Mouse (Mus musculus) layer of hippocampus, adult 2 months (tissue): ENCODE measurements around the gene Pcp4l1. TPM values are rescaled to one million over a fixed set of nuclear protein-coding genes. Genes with fewer than 3 reads are reported as not detected.

Experiments
- DNase-seq, 2 experiments: peaks; one replicate each; pipeline ENCODE4 v3.0.0; 2022; ENCODE audit warnings: low spot score in 2 of 2
- H3K27ac ChIP-seq: fragments of 200-600 bp; 2 replicates; pipeline ENCODE4 v1.8.1; 2022
- H3K4me3 ChIP-seq: fragments of 200-600 bp; 2 replicates; pipeline ENCODE4 v1.8.1; 2022; ENCODE audit warnings: mild to moderate bottlenecking
- CTCF ChIP-seq: fragments of 200-600 bp; conservative IDR thresholded peaks from 2 replicates; pipeline ENCODE4 v1.8.1; 2022; ENCODE audit warnings: antibody characterized with exemption, mild to moderate bottlenecking, moderate library complexity
- total RNA-seq, 2 experiments: library from RNA; stranded (reverse); gene quantifications; 2 replicates each; pipeline ENCODE4 v1.2.3; 2021

Gene Pcp4l1
- total RNA-seq, 2 experiments from 2014 or later: 40.4 to 40.9 TPM

- no peak for DNase-seq
- Histone ChIP-seq H3K4me3 (peak overlapping the region; percentile 26; the same call in 1 of the 2 replicates), H3K27ac (no peak overlapping the region)
- TF ChIP-seq CTCF: no peak
These were observed 3.8 kb downstream of the Pcp4l1 start for GRCm38 (mm10) chr1:171192283-171192682.

- no peak for DNase-seq
- no peak overlapping the region for H3K27ac ChIP-seq
- no peak for TF ChIP-seq CTCF
These were observed 5.2 kb downstream of the Pcp4l1 start for GRCm38 (mm10) chr1:171190832-171191231.

GRCm38 (mm10) chr1:171189476-171190114, 6.5 kb downstream of the Pcp4l1 start:
- no peak for TF ChIP-seq CTCF
- Histone ChIP-seq H3K4me3 (no peak overlapping the region), H3K27ac (peak overlapping the region; percentile 36; the same call in 1 of the 2 replicates)
- DNase-seq: no peak

More at GRCm38 (mm10) chr1:171190832-171191231, 5.2 kb downstream of the Pcp4l1 start:
- H3K4me3 ChIP-seq: no peak overlapping the region

- TF ChIP-seq CTCF: no peak
- Histone ChIP-seq H3K4me3 (no peak overlapping the region), H3K27ac (peak overlapping the region; percentile 36; the same call in 1 of the 2 replicates)
- no peak for DNase-seq
These were observed 7.0 kb downstream of the Pcp4l1 start for GRCm38 (mm10) chr1:171189046-171189445.

- no peak overlapping the region for H3K4me3 ChIP-seq
- no peak overlapping the region for H3K27ac ChIP-seq
- no peak for TF ChIP-seq CTCF
- no peak for DNase-seq
These were observed 8.0 kb downstream of the Pcp4l1 start for GRCm38 (mm10) chr1:171187851-171188700.

DNA sequence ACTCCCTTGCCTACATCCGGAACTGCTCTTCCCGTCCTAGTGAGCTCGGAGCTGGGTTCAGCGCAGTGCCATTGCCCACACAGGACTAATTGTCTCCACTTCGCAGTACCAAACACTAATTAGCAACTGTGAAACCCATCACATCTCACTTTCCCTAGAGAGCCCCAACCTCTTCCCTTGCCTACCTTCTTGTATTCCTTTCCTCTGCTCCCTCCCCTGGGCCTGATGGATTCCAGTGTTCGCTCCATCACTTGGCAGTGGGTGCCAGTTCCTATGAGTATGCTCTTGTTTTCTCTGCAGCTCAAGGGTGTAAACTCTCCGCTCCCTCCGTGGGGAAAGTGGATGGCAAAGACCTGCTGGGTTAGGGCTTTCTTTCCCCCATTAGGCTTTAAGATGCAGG, 10.4 kb downstream of the Pcp4l1 start:
- Histone ChIP-seq H3K27ac (no peak overlapping the region), H3K4me3 (no peak overlapping the region)
- DNase-seq: no peak
- no peak for TF ChIP-seq CTCF

- peak; percentile 56 for TF ChIP-seq CTCF
- Histone ChIP-seq H3K4me3 (no peak overlapping the region), H3K27ac (peak overlapping the region; percentile 57; the same call in 1 of the 2 replicates)
- no peak for DNase-seq
These were observed 11.8 kb downstream of the Pcp4l1 start for GRCm38 (mm10) chr1:171184314-171184713.

- DNase-seq: no peak
- no peak overlapping the region; the same call in 1 of the 2 replicates for H3K27ac ChIP-seq
These were observed 12.4 kb downstream of the Pcp4l1 start for GRCm38 (mm10) chr1:171183620-171184019.

DNA sequence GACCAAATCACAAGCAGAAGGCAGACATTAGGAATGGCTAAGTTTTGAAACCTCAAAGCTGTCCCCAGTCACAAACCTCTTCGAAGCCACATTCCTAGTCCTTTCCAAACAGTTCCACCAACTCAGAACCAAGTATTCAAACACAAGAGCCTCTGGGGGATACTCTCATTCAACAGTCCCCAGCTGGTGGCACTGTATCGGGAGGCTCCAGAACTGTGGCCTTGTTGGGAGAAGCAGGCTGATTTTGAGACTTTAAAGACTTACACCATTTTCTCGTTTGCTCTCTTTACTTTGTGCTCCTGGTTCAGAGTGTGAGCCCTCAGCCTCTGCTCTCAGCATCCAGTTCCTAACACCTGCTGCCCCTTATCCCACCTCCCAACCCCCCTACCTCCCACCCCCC, 13.0 kb downstream of the Pcp4l1 start:
- no peak overlapping the region for H3K27ac ChIP-seq
- DNase-seq: no peak
- H3K4me3 ChIP-seq: no peak overlapping the region
- no peak for TF ChIP-seq CTCF

More at GRCm38 (mm10) chr1:171183620-171184019, 12.4 kb downstream of the Pcp4l1 start:
- H3K4me3 ChIP-seq: no peak overlapping the region
- no peak for TF ChIP-seq CTCF

DNA sequence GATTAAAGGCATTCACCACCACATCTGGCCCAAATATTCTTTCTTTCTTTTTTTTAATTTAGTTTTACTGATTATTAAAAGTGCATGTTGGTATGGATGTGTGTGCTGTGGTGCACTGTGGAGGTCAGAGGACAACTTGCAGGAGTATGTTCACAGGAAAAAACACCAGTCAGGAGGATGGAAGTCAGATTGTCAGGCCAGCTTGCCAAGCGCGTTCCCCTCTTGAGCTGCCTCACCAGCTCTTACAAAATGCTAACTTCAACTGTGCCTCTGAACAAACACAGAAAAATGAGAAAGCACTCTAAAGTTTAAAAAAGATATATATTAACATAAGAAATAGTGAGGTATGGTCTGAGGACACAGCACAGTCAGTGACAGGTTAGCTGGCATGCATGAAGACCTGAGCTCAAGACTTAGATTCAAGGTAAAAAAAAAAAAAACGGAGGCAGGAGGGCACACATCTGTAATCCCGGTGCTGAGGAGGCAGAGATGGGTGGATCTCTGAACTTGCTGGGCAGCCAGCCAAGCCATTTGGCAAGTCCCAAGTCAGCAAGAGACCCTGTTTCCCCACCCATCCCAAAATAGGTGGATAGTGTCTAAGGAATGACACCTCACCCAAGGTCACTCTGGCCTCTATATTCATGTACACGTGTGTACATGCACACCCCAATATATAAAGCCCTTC, 16.4 kb downstream of the Pcp4l1 start:
- H3K4me3 ChIP-seq: no peak overlapping the region
- no peak for DNase-seq
- no peak for TF ChIP-seq CTCF
- H3K27ac ChIP-seq: no peak overlapping the region

DNA sequence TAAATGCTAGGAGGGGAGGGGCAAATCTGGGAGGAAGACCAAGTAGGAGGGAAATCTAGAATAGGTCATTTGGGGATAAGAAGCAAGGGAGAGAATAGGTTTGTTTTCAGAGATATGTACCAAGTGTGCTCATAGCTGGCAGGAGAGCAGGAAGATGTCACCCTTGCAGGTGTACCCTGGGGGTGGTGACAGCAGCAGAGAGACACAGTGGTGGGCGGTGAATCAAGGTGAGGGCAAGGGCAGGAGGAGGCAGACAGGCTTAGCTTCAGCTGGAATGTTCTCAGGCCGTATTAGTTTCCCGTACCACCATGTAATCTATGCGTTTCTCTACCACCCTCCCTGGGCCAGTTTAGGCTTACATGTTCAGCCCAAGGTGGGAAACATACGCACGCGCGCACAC, 23.3 kb downstream of the Pcp4l1 start:
- Histone ChIP-seq H3K4me3 (no peak overlapping the region), H3K27ac (no peak overlapping the region)
- no peak for TF ChIP-seq CTCF
- no peak for DNase-seq

GRCm38 (mm10) chr1:171171138-171171537, 24.9 kb downstream of the Pcp4l1 start:
- no peak for TF ChIP-seq CTCF
- peak overlapping the region; percentile 56; the same call in 1 of the 2 replicates for H3K27ac ChIP-seq
- H3K4me3 ChIP-seq: no peak overlapping the region
- no peak for DNase-seq

DNA sequence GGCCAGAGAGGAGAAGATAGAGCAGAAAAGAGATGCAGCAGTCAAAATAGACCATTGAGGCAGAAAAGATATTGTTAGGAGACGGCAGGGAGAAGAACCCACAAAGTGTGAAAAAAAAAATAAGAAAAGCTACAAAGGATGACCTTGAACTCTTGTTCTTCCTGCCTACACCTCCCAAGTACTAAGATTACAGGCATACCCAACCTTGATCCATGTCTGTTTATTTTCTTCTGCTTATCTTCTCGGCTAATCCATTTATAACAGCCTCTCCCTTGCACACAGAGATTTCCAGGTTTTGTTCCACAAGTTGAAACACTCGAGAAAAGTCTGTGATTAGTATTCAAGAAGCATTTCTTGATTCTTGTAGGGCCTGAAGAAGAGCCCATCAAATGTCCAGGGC, 26.2 kb downstream of the Pcp4l1 start:
- no peak for DNase-seq
- TF ChIP-seq CTCF: no peak
- no peak overlapping the region for H3K4me3 ChIP-seq
- peak overlapping the region; percentile 57; the same call in 1 of the 2 replicates for H3K27ac ChIP-seq
